Mouse (Mus musculus) neural tube, embryonic 12.5 days (tissue): ENCODE measurements around the gene Ankle2. TPM values are rescaled to one million over a fixed set of nuclear protein-coding genes. Genes with fewer than 3 reads are reported as not detected.
A peak's percentile ranks its signal among the peaks of the same experiment; 100 is the strongest.

Experiments
- ATAC-seq: fragments of 200-750 bp; cut with Nextera tagmentation; 2 replicates; pipeline ENCODE4 v1.8.0; 2017; ENCODE audit warnings: low read depth, mild to moderate bottlenecking, moderate TSS enrichment, moderate library complexity; ENCODE audit not compliant: low FRiP score
- H3K27ac ChIP-seq: fragments of 300-500 bp; sonication (generic); 2 replicates; pipeline ENCODE4 v1.5.1; 2016
- H3K27me3 ChIP-seq: fragments of 300-500 bp; sonication (generic); replicated peaks from 2 replicates; pipeline ENCODE4 v1.6.1; 2016; ENCODE audit warnings: mild to moderate bottlenecking
- H3K36me3 ChIP-seq: fragments of 300-500 bp; sonication (generic); 2 replicates; pipeline ENCODE4 v1.6.1; 2016; ENCODE audit warnings: mild to moderate bottlenecking
- H3K4me1 ChIP-seq: fragments of 300-500 bp; sonication (generic); 2 replicates; pipeline ENCODE4 v1.6.1; 2016
- H3K4me2 ChIP-seq: fragments of 300-500 bp; sonication (generic); replicated peaks from 2 replicates; pipeline ENCODE4 v1.6.1; 2016; ENCODE audit warnings: mild to moderate bottlenecking
- H3K4me3 ChIP-seq: fragments of 300-500 bp; sonication (generic); 2 replicates; pipeline ENCODE4 v1.5.1; 2016
- H3K9ac ChIP-seq: fragments of 300-500 bp; sonication (generic); 2 replicates; pipeline ENCODE4 v1.6.1; 2016; ENCODE audit warnings: mild to moderate bottlenecking
- H3K9me3 ChIP-seq: fragments of 300-500 bp; sonication (generic); 2 replicates; pipeline ENCODE4 v1.6.1; 2016; ENCODE audit warnings: mild to moderate bottlenecking
- WGBS: fragments of 180-500 bp; shearing (Covaris S2); methylation state at CpG from one replicate; pipeline ENCODE4 v1.1.7; 2016; 5-methylcytosine and 5-hydroxymethylcytosine counted together
- polyA plus RNA-seq: library from polyadenylated mRNA; unstranded; fragments of >200 nt; fragmentation: Nextera tagmentation; extraction: Ambion mirVana; gene quantifications from 2 replicates; pipeline ENCODE4 v1.2.1, GENCODE M21; 2016

Gene Ankle2
- polyA plus RNA-seq, 1 experiment from 2014 or later: 33.5 TPM

DNA sequence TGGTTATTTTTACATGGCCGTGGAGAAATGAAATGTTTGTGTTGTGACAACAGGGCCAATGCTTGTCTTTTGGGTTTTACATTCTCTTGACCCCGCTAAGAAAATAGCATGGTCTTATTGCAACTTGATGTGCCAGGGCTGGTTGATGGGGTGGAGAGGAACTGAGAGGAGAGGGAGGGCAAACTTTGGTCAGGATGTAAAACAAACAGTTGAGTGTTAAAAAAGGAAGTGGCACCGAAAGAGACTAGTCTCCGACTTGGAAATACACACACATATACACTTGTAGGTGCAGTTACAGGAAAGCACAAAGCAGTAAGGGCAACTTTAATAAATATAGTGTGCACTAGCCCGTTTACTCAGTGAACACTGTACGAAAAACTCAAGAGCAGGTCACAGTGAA lies 1.5 kb downstream of the Ankle2 start:
- ATAC-seq: no peak

GRCm38 (mm10) chr5:110244091-110244490 lies 13.3 kb downstream of the Ankle2 start:
- H3K4me2 ChIP-seq: no peak overlapping the region
- no peaks in the 10 kb centered on the region for H3K27me3 ChIP-seq
- no peaks in the 10 kb centered on the region for H3K9me3 ChIP-seq
- H3K4me3 ChIP-seq: no peak overlapping the region
- no peak overlapping the region for H3K27ac ChIP-seq
- peaks cover 84% of the 10 kb centered on the region for H3K36me3 ChIP-seq
- ATAC-seq: no peak
- H3K4me1 ChIP-seq: no peaks in the 10 kb centered on the region
- no peak overlapping the region for H3K9ac ChIP-seq
- 88% methylated on average over 2 of the region's 2 CpGs for WGBS

More for the DNA sequence above, 1.5 kb downstream of the Ankle2 start:
- Histone ChIP-seq H3K27ac (no peak overlapping the region), H3K4me2 (peak overlapping the region; percentile 66), H3K9me3 (no peaks in the 10 kb centered on the region), H3K27me3 (no peaks in the 10 kb centered on the region), H3K4me1 (peaks cover 16% of the 10 kb centered on the region), H3K36me3 (peaks cover 24% of the 10 kb centered on the region), H3K4me3 (no peak overlapping the region), H3K9ac (no peak overlapping the region)
- 89% methylated on average over 6 of the region's 6 CpGs for WGBS

GRCm38 (mm10) chr5:110266941-110267340 lies 36.1 kb downstream of the Ankle2 start:
- 91% methylated on average over 4 of the region's 4 CpGs for WGBS
- no peak overlapping the region for H3K4me3 ChIP-seq

DNA sequence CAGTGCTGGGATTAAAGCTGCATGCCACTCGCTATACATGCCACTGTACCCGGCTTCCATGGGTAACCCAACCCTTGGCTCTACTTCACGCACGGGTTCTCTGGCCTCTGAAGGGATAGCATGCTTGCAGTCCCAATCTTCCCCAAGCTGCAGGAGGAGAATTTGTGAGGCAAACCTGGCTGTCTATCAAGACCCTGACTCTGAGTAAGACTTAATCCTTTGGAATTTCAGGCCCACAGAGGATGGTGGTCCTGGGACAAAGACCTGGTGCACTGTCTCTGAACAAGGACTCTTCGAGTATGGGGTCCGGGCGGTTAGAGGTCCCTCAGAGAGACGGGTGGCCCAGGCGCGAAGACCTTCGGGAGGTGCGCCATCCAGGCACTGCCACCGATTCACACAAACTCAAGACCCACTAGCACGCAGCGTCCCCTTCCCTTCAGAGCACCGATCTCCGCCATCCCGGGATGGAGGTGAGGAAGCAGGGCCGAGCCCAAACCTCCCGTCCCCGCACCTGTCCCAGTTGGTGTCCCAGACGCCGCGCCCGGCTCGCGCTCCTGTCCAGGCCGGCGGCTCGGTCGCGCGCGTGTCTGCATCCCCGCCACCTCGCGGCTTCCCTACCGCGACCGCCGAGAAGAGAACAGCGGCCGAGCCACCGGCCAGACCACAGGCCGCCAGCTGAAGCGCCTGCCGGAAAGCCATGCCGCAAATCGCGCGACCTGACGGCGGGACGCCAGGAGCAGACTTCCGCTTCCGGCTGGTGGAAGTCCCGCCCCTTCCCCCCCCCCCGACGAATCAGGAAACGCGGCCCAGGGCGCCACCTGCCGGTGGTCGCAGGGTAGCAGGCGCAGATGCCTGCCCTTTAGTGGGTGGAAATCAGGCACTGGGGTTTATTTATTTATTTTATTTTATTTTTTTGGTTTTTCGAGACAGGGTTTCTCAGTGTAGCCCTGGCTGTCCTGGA lies 38.6 kb downstream of the Ankle2 start, which contains the start of gene Pgam5:
Pgam5 (minus strand) TSS at position 773 of the 961 bp plus-strand sequence.
- peaks cover 8% of the 10 kb centered on the region for H3K4me1 ChIP-seq
- peak within 1 kb of the TSS; percentile 98 for H3K4me3 ChIP-seq
- WGBS: under 1% methylated on average over 66 of the region's 66 CpGs

More at GRCm38 (mm10) chr5:110266941-110267340, 36.1 kb downstream of the Ankle2 start:
- H3K4me2 ChIP-seq: no peak overlapping the region
- ATAC-seq: no peak
- no peak overlapping the region for H3K9ac ChIP-seq
- H3K36me3 ChIP-seq: peaks cover 32% of the 10 kb centered on the region
- H3K27ac ChIP-seq: no peak overlapping the region
- H3K4me1 ChIP-seq: peaks cover 8% of the 10 kb centered on the region
- no peaks in the 10 kb centered on the region for H3K9me3 ChIP-seq
- no peaks in the 10 kb centered on the region for H3K27me3 ChIP-seq

GRCm38 (mm10) chr5:110270242-110270641 lies 39.4 kb downstream of the Ankle2 start:
- no peak overlapping the region for H3K9ac ChIP-seq
- no peak overlapping the region for H3K4me2 ChIP-seq
- no peak for ATAC-seq
- H3K36me3 ChIP-seq: peaks cover 22% of the 10 kb centered on the region
- no peak overlapping the region for H3K27ac ChIP-seq
- H3K4me3 ChIP-seq: no peak overlapping the region
- no peaks in the 10 kb centered on the region for H3K9me3 ChIP-seq
- no peaks in the 10 kb centered on the region for H3K27me3 ChIP-seq
- peaks cover 8% of the 10 kb centered on the region for H3K4me1 ChIP-seq
- 95% methylated on average over 6 of the region's 6 CpGs for WGBS

More for the DNA sequence above, 38.6 kb downstream of the Ankle2 start, which contains the start of gene Pgam5:
- ATAC-seq: peak; percentile 90
- Histone ChIP-seq H3K9me3 (no peaks in the 10 kb centered on the region), H3K4me2 (peak within 1 kb of the TSS; percentile 84), H3K27me3 (no peaks in the 10 kb centered on the region), H3K36me3 (peaks cover 30% of the 10 kb centered on the region), H3K9ac (peak within 1 kb of the TSS; percentile 89), H3K27ac (no peak within 1 kb of the TSS)

GRCm38 (mm10) chr5:110274147-110274546 lies 43.3 kb downstream of the Ankle2 start:
- 86% methylated on average over 4 of the region's 4 CpGs for WGBS
- H3K4me3 ChIP-seq: no peak overlapping the region
- no peak overlapping the region for H3K9ac ChIP-seq
- no peaks in the 10 kb centered on the region; the same call in 1 of the 2 replicates for H3K4me1 ChIP-seq
- H3K36me3 ChIP-seq: no peaks in the 10 kb centered on the region
- H3K27ac ChIP-seq: no peak overlapping the region
- H3K4me2 ChIP-seq: no peak overlapping the region
- no peaks in the 10 kb centered on the region for H3K9me3 ChIP-seq
- H3K27me3 ChIP-seq: no peaks in the 10 kb centered on the region
- no peak for ATAC-seq

- no peak overlapping the region for H3K27ac ChIP-seq
- no peaks in the 10 kb centered on the region for H3K27me3 ChIP-seq
- H3K9ac ChIP-seq: no peak overlapping the region
- H3K4me3 ChIP-seq: no peak overlapping the region
- ATAC-seq: no peak
- H3K4me2 ChIP-seq: no peak overlapping the region
- no peaks in the 10 kb centered on the region for H3K4me1 ChIP-seq
- WGBS: 69% methylated on average over 2 of the region's 2 CpGs
- H3K36me3 ChIP-seq: no peaks in the 10 kb centered on the region
- no peaks in the 10 kb centered on the region for H3K9me3 ChIP-seq
Measured at GRCm38 (mm10) chr5:110274846-110275245, 44.0 kb downstream of the Ankle2 start.

DNA sequence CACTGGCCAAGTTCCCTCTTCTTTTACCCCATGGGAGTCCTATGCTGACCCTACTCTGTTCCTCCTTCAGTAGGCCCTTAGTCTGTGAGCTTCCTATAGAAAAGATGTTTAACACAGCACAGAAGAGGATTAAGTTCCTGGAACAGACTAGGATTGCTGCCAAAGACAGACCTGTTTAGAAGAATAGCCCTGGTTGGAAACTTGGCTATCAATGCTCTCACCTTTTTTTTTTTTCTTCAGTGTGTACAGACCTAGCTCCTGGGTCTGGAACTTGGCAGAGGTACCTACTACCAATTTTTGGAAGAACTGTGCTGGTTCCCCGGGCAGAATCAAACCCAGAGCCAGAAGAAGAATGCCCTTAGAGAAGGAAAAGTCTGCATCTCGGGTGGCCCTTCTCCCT lies 45.6 kb downstream of the Ankle2 start:
- Histone ChIP-seq H3K9ac (no peak overlapping the region), H3K27me3 (no peaks in the 10 kb centered on the region), H3K4me3 (no peak overlapping the region), H3K36me3 (no peaks in the 10 kb centered on the region), H3K4me1 (no peaks in the 10 kb centered on the region), H3K27ac (no peak overlapping the region), H3K4me2 (no peak overlapping the region), H3K9me3 (no peaks in the 10 kb centered on the region)
- ATAC-seq: no peak
- 79% methylated on average over 2 of the region's 2 CpGs for whole genome bisulfite sequencing

GRCm38 (mm10) chr5:110276910-110277309 lies 46.1 kb downstream of the Ankle2 start:
- H3K27ac ChIP-seq: no peak overlapping the region
- no peaks in the 10 kb centered on the region for H3K36me3 ChIP-seq
- no peaks in the 10 kb centered on the region for H3K27me3 ChIP-seq
- no peak for ATAC-seq
- H3K4me1 ChIP-seq: no peaks in the 10 kb centered on the region
- no peak overlapping the region for H3K4me2 ChIP-seq
- 91% methylated on average over 1 of the region's 1 CpGs for WGBS
- no peak overlapping the region for H3K4me3 ChIP-seq
- H3K9me3 ChIP-seq: no peaks in the 10 kb centered on the region
- H3K9ac ChIP-seq: no peak overlapping the region

GRCm38 (mm10) chr5:110281984-110282383 lies 51.2 kb downstream of the Ankle2 start:
- Histone ChIP-seq H3K36me3 (no peaks in the 10 kb centered on the region), H3K9ac (no peak overlapping the region), H3K9me3 (no peaks in the 10 kb centered on the region), H3K4me3 (no peak overlapping the region), H3K4me2 (no peak overlapping the region), H3K4me1 (0 out of 2 replicates have a peak, but pooled peaks cover 5% of the 10 kb centered on the region), H3K27me3 (peaks cover 9% of the 10 kb centered on the region; the same call in 1 of the 2 replicates), H3K27ac (no peak overlapping the region)
- WGBS: 86% methylated on average over 2 of the region's 2 CpGs
- ATAC-seq: no peak

DNA sequence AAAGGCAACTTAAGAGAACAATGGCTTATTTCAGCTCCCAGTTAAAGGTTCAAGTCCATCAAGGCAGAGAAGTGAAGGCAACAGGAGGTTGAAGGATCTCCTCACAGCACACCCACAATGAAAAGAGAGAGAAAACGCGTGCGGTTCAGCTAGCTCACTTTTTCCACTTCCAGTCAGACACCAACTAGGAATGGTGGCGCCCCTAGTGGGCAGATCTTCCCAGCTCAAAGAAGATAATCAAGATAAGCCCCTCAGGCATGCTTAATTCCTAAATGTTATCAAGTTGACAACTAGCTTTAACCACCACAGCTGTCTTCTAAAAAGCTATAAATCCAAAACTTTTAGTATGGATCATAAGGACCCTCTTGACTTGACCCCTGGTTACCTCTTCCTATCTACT lies 53.7 kb downstream of the Ankle2 start:
- WGBS: 17% methylated on average over 4 of the region's 4 CpGs
- ATAC-seq: no peak

GRCm38 (mm10) chr5:110285156-110285555 lies 54.4 kb downstream of the Ankle2 start:
- H3K36me3 ChIP-seq: 0 out of 2 replicates have a peak, but pooled peaks cover 6% of the 10 kb centered on the region
- no peak overlapping the region; the same call in 1 of the 2 replicates for H3K9ac ChIP-seq
- no peak overlapping the region for H3K27ac ChIP-seq
- ATAC-seq: 0 out of 2 replicates have a peak, but pooled peaks have one; percentile 3
- H3K27me3 ChIP-seq: peaks cover 9% of the 10 kb centered on the region; the same call in 1 of the 2 replicates
- WGBS: 8% methylated on average over 15 of the region's 15 CpGs
- H3K9me3 ChIP-seq: no peaks in the 10 kb centered on the region
- H3K4me2 ChIP-seq: peak overlapping the region; percentile 91
- 0 out of 2 replicates have a peak, but pooled peaks cover 5% of the 10 kb centered on the region for H3K4me1 ChIP-seq
- peak overlapping the region; percentile 70 for H3K4me3 ChIP-seq

More for the DNA sequence above, 53.7 kb downstream of the Ankle2 start:
- peaks cover 9% of the 10 kb centered on the region; the same call in 1 of the 2 replicates for H3K27me3 ChIP-seq
- peak overlapping the region; percentile 91 for H3K4me2 ChIP-seq
- no peak overlapping the region for H3K4me3 ChIP-seq
- no peak overlapping the region for H3K27ac ChIP-seq
- no peak overlapping the region for H3K9ac ChIP-seq
- H3K9me3 ChIP-seq: no peaks in the 10 kb centered on the region
- 0 out of 2 replicates have a peak, but pooled peaks cover 5% of the 10 kb centered on the region for H3K36me3 ChIP-seq
- 0 out of 2 replicates have a peak, but pooled peaks cover 5% of the 10 kb centered on the region for H3K4me1 ChIP-seq
